Mouse (Mus musculus): ENCODE data around the gene Olfr111.
"Not testable (repeated sequence)": the region's sequence is repeated elsewhere in the genome, so short reads cannot be mapped to it uniquely, and the experiment has no call there.

Gene Olfr111

DNA sequence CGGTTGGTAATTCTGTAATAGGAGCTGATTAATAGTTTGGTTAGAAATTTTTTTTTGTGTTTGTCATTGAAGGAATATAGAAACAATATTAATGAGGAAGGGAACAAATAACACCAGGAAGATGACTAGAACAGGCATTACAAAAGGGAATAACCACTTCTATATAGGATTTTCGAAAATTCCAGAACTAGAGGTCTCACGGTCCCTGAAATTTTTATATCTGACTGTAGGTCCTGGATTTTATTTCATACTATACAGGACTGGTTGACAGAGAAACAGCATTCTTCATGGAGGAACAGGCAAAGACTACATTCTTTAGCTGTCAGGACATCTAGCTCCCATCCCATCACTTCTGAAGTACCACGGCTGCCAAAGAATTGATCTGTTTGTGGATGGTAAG is at the start of gene Olfr111:
Gene Olfr111, plus strand, starts transcription at position 301 of the 400 bp plus-strand sequence.
- in situ Hi-C loops (cut with MboI) = no loop called here

DNA sequence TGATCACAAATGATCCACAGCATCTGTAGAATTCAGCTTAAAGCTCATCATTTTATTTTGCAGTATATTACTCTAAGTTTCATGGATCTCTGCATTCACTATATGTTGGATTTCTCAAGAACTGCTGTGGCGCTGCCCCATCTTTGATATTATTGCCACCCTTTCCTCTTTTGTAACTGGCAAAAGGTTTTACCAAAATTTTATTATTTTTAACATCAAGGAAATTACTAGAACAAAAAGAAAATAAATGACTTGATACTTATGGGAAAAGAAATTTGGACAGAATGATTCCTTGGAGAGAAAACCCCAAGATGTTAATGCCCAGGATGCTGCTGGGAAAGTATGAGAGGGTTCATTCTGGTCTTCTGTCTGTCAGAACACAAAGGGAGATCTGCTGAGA is 49.2 kb upstream of the Olfr111 start, which contains the start of gene Olfr109:
Gene Olfr109, plus strand, starts transcription at position 301 of the 400 bp plus-strand sequence.
- in situ Hi-C loops (cut with MboI) = no loop called here

DNA sequence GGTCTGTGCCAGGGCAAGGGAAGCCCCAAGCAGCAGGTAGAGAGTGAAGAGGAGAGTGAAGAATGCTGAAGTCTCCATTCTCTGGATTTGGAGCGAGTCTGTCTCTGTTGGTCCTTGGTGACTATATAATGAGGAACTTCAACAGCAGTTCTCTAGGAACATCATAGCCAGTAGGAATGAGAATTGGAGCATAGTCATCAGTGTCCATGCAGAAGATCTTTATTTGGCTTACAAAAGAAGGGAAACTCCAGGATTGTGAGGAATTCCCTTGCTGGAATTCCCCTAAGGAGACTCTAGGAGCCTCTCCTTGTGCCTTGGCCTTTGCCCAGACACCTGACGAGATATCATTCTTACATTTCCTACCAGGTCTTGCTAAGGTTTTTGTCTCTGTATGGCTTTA is 24.4 kb upstream of the Olfr111 start, which contains the start of gene H2-M2:
Gene H2-M2, minus strand, starts transcription at position 101 of the 400 bp plus-strand sequence.
- in situ Hi-C loops (cut with MboI) = no loop called here

GRCm38 (mm10) chr17:37491930-37492518 is 15.8 kb upstream of the Olfr111 start, which contains the start of gene Olfr110:
Gene Olfr110 (plus strand): TSS chr17:37492468.
- in situ Hi-C loops (cut with MboI) = no loop called here

- in situ Hi-C loops (cut with MboI) = not testable (repeated sequence)
Measured at GRCm38 (mm10) chr17:37524612-37525011, 16.8 kb downstream of the Olfr111 start.

DNA sequence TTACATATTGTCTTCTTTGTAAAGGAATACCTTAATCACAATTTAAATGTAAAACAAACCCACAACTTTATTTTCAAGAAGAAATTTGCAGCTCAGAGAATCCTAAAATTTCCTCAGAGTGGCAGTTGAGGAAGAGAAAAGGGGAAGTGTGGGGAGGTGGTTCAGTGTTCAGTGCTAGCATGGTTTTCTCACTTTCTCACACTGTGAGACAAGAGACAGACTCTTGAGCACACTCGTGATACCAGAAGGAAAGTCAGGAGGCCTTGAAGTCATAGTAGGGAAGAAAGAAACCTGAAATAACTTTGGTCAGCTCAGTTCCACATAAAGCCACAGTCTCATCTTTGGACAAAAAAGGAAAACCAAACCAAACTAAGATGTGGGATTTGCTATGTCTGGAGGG is 17.6 kb downstream of the Olfr111 start:
- in situ Hi-C loops (cut with MboI) = not testable (repeated sequence)

GRCm38 (mm10) chr17:37535173-37535572 is 27.3 kb downstream of the Olfr111 start:
- in situ Hi-C loops (cut with MboI) = no loop called here

DNA sequence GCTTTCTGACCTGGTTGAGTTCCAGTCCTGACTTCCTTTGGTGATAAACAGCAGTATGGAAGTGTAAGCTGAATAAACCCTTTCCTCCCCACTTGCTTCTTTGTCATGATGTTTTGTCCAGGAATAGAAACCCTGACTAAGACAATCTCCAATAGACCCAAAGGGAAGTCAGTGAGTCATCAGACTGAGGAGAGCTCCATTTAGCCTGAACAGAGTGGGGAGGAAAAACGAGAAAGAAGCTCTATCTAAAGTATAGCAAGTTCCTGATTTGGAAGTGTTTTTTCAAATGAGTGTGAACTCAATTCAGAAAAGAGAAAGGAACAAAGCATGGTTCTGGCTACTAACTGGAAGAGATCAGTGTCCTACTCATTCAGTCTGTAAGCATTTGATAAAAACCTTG is 30.6 kb downstream of the Olfr111 start:
- in situ Hi-C loops (cut with MboI) = not testable (repeated sequence)

- in situ Hi-C loops (cut with MboI) = no loop called here
Measured at GRCm38 (mm10) chr17:37541454-37542119, 33.8 kb downstream of the Olfr111 start.

DNA sequence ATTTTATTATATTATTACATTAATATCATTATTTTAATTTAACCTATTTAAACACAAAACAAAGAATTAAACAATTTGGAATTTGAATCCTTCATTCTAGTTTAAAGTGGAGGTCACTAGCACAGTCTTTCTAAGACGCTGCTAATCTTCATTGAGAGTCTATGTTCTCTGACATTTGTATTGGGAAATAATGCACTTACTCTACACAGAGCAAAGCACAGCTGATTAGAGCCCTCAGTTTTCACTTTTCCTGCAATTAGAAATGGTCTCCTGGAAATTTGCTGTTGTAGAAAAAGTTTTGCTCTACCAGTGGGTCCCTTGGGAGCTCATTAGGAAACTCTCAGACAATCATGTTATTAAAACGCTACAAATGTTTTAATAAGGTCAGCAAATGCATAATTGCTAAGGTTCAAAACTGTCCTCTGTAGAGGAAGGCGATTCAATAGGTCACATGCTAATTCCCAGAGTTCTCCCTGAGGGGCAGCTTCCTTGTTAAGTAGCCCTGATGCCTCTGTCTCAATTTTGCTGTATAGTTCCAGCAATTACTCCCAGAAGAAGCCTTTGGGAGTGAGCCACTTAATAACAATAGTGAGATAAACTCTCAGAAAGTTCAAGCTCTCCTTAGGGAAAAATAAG is 36.1 kb downstream of the Olfr111 start:
- in situ Hi-C loops (cut with MboI) = no loop called here

DNA sequence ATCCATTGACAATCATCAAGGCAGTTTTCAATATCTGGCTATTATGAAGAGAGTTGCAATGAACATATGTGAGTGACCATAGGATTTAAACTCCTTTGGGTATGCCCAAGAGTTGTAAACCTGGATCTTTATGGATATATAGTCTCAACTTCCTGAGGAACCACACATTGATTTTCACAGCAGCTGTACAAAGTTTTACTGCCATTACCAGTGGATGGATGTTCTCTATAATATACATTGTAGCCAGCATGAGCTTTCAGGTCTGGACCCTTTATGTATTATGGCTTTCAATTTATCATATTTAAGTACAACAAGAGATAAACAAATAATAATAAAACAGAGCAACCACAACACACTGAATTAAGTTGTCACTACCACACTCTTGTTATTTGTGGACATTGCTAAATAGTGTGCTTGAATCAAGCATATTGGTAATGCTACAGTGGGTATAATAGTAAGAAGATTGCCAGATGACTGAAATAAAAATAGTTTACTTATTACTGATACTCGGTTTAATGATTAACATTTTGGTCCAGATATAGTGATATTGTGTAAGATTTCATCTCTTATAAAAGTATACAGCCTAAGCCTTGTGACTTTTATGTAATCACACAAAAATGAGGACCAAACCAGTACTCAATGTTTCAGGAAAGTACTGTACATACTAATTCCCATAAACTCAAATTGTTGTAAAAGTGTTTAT is 51.2 kb downstream of the Olfr111 start:
- in situ Hi-C loops (cut with MboI) = no loop called here

DNA sequence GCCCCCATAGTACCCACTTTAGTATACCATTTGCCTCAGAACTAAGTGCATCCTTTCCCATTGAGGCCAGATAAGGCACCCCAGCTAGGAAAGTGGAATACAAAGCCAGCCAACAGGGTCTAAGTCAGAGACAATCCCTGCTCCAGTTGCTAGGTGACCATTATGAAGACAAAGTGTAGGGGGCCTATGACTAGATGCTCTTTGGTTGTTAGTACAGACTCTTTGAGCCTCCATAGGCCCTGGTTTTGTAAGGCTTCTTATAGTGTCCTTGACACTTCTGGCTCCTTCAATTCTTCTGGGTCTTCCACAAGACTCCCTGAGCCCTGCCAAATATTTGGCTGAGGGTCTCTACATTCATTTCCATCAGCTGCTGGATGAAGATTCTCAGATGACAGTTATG is 61.5 kb downstream of the Olfr111 start, which contains the start of gene Olfr112:
Gene Olfr112, minus strand, starts transcription at position 101 of the 400 bp plus-strand sequence.
- in situ Hi-C loops (cut with MboI) = no loop called here

DNA sequence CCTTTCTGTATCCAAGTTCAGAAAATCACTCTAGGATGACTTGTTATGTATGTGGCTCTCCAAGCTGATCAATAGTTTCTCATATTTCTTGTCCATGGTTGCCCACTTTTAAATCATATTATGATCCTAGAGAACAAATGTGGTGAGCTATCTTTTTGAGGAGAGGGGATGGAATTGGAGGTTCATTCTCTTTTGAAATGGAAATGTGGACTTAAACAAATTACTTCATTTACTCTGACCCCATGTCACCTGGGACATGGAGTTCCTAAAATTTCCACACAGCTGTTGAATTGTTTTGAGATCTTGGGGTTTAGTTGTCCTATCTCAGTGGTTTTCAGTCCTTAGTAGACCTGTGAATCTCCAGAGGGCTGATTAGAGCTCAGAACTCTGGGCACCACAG is 69.7 kb downstream of the Olfr111 start, which contains the start of gene Olfr113:
Gene Olfr113, minus strand, starts transcription at position 101 of the 400 bp plus-strand sequence.
- in situ Hi-C loops (cut with MboI) = no loop called here
